Mouse (Mus musculus) granulocyte monocyte progenitor cell, adult 5-6 weeks (primary cell): ENCODE measurements around the gene Lzts2. TPM values are rescaled to one million over a fixed set of nuclear protein-coding genes. Genes with fewer than 3 reads are reported as not detected.

ENCODE experiments used
- ATAC-seq: replicated peaks from 2 replicates; pipeline ENCODE4 v1.8.0; 2016; ENCODE audit warnings: mild to moderate bottlenecking, moderate TSS enrichment, inconsistent platforms; ENCODE audit not compliant: poor library complexity, severe bottlenecking
- total RNA-seq, 2 experiments: library from RNA; stranded (forward) in 1 of 2; stranded (reverse) in 1 of 2; fragments of 200-712, 200-1000 nt in 1 of 2; fragments of >200 nt in 1 of 2; fragmentation: Nextera tagmentation in 1 of 2; gene quantifications; 2 replicates each; pipeline ENCODE4 v1.2.3; 2014 to 2017

Gene Lzts2
- total RNA-seq (2014; fragmentation: Nextera tagmentation) (4.9 and 7.9 TPM in 2 replicates), total RNA-seq (2017) (6.9 and 9.9 TPM in 2 replicates)

DNA sequence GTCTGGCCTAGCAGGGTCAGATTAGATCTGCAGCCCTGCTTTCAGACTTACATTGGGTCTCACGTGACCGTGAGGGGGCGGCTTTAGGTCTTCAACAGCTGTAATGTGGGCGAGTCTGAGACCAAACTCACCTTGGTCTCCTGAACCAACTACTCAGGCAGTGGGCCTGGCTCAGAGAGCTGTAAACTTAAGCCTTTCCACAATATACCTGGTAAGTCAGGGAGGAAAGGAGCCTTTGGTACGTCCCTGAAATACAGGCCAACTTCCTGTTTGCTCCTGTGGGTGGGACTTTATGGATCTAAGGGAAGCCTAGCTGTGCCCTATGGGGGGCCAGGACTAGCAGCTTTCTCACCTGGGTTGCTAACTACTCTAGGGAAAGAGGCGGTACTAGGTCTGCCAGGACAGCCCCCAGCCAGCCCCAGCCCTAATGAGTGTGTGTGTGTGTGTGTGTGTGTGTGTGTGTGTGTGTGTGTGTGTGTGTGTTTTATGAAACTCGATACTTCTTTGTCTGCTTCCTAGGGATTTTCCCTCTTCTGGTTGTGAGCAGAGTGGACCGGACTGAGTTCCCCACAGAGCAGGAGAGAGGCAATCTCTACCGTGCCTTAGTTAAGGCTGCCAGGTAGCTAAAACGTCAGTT lies at the start of gene Lzts2:
TSS of gene Lzts2 (plus strand) at position 80 of the 637 bp plus-strand sequence.
- ATAC-seq: peak; percentile 22; the same call in 1 of the 2 replicates

DNA sequence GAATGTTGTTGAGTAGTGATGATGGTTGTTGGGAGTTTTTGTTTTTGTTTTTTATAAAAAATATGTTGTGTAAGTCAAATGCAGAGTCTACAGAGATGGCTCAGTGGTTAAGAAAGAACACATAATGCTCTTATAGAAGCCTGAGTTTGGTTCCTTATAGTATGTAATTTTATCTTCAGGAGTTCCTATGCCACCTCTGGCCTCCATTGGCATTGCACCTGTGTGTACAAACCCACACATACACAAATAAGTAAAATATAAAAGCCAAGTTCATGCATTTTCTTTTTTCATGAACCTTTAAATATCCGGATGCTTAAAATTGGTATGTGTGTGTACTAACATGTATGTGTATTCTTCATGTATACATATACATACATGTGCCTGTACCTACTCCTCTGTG lies 48.2 kb upstream of the Lzts2 start:
- no peak for ATAC-seq

DNA sequence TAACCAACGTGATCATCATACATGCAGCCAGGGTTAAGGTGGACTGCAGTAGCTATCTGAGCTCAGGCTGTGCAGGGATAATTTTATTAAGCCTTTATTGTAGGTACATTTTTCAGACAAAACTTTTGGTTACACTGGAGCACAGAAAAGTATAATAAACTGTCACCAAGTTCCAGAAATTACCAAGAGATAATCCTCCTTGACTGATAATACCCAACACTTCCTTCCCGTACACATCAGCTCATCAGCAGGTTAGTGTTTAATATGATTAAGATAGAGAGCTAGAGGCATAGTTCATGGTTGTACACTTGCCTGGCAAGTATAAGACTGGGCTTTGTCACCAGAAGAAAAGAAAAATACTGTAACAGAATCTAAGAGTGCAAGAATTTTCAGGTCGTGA lies 45.9 kb upstream of the Lzts2 start:
- no peak for ATAC-seq

DNA sequence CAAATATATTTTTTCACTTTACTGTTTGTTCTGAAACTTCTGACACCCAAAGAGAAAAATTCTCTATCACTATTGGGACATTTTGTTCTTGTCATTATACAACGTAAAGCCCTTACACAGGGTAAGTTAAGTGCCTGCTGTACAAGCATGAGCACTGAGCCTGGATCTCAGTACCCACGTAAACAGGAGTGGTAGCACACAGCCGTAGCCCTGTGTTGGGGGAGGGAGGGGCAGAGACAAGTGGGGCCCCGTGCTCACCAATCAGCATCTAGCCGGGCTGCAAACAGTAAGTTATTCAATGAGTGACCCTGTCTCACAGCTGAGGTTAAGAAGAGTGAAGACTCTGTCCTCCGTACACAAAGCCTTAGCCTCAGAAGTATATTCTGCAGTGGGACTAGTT lies 37.6 kb upstream of the Lzts2 start:
- no peak for ATAC-seq

DNA sequence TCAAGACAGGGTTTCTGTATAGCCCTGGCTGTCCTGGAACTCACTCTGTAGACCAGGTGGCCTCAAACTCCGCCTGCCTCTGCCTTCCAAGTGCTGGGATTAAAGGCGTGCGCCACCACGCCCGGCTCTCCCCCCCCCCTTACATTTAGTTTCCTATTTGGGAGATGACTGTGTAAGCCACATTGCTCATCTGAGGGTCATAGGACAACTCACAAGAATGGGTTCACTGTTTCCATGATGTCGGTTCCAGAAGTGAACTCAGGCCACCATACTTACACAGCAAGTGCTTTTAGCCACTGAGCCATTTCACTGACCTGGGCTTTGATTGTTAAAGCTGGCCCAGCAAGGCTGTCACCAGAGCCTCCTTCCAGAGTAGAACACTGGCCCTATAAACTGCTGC lies 37.1 kb upstream of the Lzts2 start:
- ATAC-seq: no peak

DNA sequence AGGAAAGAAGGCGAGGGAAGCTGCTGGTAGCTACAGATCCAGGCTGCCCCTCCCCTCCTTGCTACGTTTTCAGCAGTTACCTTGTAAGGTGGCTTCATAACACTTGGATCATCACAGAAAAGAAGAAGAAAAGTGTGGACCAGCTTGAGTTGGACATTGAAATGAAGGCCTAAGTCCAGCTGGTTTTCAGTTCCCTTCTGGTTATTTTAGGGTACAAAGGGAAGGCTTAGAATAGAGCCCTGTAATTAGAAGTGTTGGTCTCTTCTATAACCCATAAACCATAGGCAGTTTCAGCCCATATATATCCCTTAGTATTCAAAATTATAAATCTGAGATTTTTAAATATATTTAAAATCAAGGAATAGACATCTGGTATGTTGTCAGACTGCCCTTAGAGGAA lies 33.4 kb upstream of the Lzts2 start:
- ATAC-seq: no peak

DNA sequence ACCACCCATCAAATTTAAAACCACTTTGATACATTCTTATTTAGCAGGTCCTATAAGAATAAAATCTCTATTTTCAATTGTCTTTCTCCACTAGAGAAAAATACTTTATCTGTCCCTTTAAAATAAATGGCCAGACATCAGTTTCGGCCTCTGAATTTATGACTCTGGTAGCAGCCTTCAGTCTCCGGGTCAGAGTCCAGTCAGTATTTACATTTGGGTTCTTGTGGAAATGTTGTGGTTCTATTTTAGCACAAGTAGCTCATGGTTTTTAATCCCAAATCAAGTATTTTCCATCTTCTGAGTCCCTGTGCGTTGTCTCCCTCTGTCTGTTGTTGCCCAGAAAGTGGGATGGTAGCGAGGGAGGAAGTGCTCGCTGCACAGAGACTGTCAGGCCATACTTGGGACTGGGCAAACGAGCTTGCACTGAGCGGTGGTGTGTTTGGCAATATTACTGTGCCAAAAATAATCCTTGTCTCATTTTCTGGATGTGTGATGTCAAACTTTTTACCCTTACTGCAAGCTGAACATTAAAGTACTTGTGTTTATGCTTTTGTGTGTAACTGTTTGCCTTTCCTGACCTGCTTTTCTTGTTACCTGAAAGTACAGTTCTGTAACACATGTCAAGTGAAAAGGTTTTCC lies 31.6 kb upstream of the Lzts2 start:
- ATAC-seq: no peak

DNA sequence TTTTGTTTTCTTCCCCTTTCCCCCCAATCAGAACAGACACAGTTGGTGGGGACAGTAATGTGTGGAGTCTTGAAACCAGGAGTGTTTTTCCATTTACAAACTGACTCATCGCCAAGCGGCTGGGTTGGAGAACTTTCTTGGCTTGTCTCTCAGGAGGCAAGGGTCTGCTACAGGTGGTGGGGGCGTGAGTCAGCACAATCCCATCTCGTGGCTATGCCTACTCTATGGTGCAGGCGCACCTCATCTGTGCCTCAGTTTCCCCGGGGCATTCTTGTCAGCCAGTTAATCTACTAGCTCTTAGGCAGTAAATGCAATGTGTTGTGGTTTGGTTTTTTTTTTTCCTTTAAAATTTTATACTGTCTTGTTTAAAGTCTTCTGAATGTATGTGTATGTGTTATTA lies 30.8 kb upstream of the Lzts2 start:
- no peak for ATAC-seq

DNA sequence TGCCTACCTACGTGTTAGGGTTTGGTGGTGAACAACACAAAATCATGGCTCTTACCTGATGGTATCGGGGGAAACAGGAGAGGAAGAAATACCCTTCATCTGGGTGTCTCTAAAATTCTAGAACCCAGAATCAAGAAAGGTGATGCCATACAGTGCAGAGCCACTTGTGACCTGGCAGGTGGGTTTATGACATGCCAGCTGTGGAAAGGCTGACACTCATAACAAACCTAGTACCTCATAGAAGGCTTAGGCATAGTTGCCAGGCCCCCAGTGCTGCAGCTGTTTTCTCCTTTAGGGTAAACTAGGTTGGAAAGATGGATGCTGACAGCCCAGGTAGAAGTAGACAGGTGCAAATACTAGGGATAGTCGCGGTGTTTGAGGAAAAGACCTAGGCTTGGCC lies 29.8 kb upstream of the Lzts2 start:
- no peak for ATAC-seq

DNA sequence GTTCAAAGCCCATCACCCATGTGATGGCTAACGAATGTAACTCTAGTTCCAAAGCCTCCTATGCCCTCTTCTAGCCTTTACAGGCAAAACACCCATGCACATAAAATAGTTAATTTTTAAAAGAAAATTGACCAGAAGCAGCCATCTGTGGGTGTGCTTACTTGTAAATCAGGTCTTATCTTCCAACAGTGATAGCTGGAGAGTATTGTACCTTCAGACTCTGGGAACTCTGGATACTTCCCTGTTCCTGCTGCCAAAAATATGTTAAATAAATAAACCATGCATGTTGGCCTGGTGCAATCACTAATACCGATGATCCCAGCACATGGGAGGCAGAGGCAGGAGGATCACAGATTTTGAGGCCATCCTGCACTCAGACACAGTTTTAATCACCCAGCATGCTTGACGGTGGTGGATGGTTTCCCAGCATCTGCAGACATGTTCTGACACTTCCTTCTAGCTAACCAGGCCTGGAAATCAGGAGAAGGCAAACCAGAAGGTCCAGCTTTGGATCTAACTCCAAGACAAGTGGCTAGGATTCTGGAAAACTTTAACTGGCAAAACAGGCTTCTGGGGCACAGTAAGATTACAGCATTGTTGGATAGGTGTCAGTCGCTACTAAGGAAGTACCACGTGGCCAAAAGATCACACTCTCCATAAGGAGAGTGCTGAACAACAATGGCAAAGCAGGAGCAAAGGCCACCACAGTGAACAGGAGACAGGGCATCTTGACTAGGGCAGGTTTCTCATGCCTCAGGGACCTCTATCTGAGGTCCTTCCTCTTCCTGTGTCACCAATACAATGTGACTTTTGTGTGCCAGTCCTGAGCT lies 28.8 kb upstream of the Lzts2 start:
- ATAC-seq: no peak

DNA sequence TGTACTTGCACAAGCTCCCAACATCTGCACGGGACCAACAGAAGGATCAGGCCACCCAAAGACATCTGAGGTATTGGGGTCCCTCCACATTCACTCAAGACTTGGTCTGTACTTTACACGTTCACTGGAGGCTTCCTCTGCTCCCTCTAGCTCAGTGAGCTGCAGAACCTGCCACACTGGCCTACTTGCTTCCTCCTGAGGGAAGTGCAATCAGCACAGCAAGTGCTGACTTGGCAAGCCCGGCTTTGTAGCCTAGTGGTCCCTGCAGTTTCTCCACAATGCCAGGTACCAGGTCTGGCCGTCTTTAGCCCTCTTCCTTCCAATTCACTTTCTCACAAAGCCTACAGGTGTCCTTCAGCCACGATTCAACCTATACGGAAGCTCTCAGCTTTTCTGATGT lies 27.2 kb upstream of the Lzts2 start:
- no peak for ATAC-seq

DNA sequence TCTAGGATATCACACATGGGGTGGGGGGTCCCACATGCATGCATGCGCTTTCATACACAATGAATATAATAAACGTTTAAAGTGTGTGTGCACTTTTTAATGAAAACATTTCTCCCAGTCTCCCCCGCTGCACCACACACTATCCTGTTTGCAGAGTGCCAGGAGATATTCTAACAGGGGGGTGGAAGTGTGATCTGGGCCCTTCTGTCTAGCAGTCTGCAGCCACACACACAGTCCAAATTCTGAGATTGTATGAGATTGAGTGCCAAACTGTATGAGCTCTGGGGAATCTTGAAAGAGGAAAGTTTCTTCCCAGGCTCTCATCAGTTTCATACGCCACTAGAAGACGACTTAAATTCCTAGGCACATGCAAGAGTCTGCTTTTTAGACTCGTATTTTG lies 26.4 kb upstream of the Lzts2 start:
- no peak for ATAC-seq

DNA sequence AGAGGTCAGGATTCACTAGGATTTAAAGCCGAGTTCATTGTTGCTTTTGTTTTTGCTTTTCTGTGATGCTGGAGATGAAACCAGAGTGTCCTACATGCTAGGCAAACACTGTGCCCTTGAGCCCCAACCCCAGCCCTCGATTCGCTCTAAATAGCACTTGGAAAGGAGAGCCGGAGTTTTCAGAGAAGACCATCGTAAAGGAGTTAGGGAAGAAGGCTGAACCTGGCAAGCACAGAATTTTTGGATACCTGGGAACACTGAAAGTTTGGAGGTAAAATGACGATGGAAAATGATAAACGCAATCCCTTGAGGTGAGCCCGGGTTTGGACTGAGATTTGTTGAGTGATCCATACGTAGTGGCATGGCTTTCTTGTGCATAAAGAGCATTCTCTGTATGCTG lies 25.9 kb upstream of the Lzts2 start:
- ATAC-seq: no peak

DNA sequence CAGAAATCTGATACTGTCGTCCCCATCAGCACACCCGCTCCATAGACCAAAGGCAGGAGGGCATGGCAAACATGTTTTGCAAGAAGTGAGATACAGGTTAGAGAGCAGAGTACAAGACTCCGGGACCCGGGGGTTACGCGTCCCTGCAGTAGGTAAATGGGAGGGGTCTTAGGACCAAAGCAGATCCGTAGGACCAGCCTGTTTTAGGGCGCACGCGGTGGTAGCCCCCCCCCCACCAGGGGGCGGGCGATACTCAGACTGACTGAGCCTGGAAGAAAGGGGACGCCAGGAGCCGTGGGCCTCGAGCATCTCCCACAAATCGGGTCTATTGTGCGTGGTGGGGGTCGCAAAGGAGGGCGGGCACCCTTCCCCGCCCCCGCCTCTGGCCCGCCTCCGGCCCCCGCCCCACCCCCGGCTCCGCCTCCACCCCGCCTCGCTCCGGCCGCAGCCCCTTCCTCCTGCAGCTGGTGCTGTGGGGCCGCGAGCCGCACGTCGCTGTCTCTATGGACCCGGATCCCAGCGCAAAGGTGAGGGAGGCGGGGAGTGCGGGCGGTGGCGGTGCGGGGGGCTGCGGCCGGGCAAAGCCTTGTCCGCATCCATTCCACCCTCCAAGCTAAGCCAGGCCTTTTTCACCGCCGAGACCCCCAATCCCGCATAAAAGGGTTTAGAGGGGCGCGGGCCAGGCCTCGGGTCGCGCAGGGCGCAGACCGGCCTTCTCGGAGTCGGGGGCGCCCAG lies 25.2 kb upstream of the Lzts2 start, which contains the start of gene Sema4g:
TSS of gene Sema4g (plus strand) at position 271 of the 736 bp plus-strand sequence.
- peak; percentile 50; the same call in 1 of the 2 replicates for ATAC-seq

DNA sequence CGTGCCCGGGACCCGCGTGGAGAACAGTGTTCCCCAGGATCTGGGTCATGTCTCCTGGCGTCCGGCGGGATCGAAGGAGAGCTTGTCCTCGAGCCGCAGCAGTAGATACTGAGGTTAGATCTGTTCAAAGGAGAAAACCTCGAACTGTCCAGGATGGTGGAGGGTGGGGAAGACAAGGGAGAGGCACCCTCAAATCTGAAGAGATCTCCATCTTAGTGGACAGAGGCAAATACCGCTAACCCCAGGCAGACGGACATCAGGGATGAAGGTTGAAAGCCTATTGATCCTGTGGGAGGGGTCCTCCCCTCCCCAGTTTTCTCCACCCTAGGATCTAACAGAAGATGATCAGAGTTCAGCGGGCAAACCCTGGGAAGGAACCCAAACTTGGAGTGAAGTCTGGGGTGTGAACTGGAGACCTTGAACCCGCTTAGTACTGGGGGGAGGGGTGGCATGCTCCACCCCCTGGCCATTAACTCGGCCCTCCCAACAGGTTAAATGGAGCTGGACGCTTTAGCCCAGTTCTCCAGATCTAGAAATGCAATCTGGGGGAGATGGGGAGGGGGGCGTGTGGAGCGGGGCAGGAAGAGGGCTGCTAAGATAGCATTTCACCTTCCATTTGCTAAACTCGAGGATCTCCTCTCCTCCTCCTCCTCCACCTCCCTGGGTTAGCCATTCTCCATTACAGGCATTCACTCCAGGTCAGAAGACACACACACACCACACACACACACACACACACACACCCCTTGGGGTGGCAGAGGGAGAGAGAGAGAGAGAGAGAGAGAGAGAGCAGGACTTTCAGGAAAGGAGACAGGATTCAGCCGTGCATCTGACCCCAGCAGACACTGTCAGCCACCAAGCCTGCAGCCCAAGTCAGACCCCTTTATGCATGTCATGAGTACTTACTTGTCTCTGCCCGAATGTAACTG lies 24.4 kb upstream of the Lzts2 start:
- no peak for ATAC-seq

DNA sequence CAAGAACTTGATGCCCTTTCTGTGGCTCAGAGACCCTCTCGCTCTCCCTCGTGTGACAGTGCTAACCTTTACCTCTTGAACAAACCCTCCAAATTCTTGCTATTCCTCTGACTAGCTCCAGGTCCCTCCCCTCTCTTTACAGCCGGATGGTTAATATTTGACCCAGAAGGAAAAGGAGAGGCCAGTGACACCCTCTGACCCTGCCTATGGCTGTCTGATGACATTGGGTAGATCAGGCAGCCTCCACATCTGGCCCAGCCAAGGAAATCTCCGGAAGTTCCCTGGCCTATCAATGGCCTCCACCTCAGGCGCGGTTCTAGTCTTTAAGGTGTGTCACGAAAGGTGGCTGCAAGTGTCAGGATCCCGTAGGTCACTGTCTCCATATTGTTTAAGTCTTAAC lies 23.2 kb upstream of the Lzts2 start:
- no peak for ATAC-seq

DNA sequence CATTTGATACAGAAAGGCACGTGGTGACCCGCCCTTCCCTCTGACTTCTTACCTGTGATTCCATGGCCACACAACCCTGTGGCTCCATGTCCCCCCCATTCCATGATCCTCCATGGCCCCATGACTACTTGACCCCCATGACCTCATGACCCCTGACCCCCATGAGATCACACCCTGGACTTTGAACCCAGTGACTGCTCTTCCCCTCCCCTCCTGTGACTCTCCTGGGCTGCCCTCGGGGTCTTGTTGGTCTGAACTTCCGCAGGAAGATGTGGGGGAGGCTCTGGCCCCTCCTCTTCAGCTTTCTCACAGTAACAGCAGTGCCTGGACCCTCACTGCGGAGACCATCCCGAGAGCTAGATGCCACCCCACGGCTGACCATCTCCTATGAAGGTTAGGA lies 22.0 kb upstream of the Lzts2 start:
- no peak for ATAC-seq

DNA sequence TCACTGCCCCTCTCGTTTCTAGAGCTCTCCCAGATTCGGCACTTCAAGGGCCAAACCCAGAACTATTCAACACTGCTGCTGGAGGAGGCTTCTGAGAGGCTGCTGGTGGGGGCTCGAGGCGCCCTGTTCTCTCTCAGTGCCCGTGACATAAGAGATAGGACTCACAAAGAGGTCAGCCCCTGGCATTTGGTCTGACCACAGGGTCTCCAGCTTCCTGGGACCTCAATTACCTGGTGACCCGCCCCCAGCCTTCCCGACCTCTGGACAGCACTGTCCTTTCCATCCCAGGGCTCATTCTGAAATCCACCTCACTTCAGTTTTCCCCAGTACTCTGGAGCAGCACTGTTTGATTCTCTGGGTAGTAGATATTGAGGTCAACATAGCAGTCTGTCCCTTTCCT lies 21.5 kb upstream of the Lzts2 start:
- no peak for ATAC-seq

DNA sequence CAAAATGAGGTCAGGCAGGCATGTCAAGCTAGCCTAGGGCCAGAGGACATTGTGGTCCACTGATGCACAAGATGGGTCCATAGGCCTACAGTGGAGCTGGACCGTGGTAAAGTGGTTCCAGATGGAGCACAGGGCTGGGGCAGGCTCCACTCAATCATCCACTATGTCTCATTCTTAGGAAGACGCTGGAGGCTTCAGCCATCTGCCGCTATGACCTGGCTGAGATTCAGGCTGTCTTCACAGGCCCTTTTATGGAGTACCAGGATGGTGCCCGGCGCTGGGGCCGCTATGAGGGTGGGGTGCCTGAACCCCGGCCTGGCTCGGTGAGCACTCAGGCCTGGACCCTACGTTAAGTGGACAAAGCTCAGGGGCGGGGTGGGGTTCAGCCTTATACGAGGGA lies 16.4 kb upstream of the Lzts2 start:
- ATAC-seq: no peak

DNA sequence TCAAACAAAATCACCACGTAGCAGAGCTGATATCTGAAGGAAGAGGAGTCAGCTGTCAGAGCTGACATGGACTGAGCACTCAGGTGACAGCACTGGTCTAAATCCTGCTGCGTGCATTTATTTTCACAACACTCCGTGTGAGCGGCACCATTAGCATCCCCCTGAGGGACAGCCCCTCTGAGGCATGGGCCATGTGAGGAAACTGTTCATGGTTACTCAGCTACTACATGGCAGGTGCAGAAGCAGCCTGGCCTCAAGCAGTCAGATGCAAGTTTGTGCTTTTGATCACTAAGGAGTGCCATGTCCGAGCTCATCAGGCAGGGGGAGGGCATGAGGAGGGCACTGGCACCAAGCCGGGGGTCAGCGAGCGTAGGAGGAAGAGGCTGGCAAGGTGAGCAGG lies 14.6 kb upstream of the Lzts2 start:
- no peak for ATAC-seq
